Mouse (Mus musculus): ENCODE results near the gene Gm21981. TPM values are rescaled to one million over a fixed set of nuclear protein-coding genes. Genes with fewer than 3 reads are reported as not detected.

The Gm21981 gene
- polyA plus RNA-seq, 1 experiment from 2014 or later = 0.13 TPM

GRCm38 (mm10) chr17:47737271-47738065 lies 43.2 kb upstream of the Gm21981 start:
- Histone ChIP-seq H3K4me1 (ENCODE audit: insufficient read depth) (peaks cover 19% of the 10 kb centered on the region), H3K27ac (ENCODE audit: low read depth) (peak overlapping the region; percentile 87), H3K4me2 (ENCODE audit: low read depth, low read length) (peak overlapping the region; percentile 92), H3K9me3 (ENCODE audit: low read length) (no peaks in the 10 kb centered on the region), H3K36me3 (replicated peaks; ENCODE audit: insufficient read depth, low read length) (no peaks in the 10 kb centered on the region), H3K9ac (replicated peaks) (peak overlapping the region; percentile 71), H3K27me3 (ENCODE audit: insufficient read depth, low read length) (peaks cover 6% of the 10 kb centered on the region; the same call in 1 of the 2 replicates), H3K4me3 (ENCODE audit: low read depth, low read length) (peak overlapping the region; percentile 77)
- peak; percentile 87 for DNase-seq
- TF ChIP-seq EP300 (IDR thresholded peaks at IDR 0.05; ENCODE audit: low read depth) = no peak
- no peak for TF ChIP-seq CTCF (IDR thresholded peaks at IDR 0.05; ENCODE audit: low read depth)
- WGBS (ENCODE audit: insufficient replicate concordance) = under 1% methylated on average over 40 of the region's 60 CpGs
- peak; percentile 72 for ATAC-seq

- TF ChIP-seq EP300 (IDR thresholded peaks at IDR 0.05; ENCODE audit: low read depth) (no peak), CTCF (IDR thresholded peaks at IDR 0.05; ENCODE audit: low read depth) (peak; percentile 98)
- H3K36me3 ChIP-seq (replicated peaks; ENCODE audit: insufficient read depth, low read length) = no peaks in the 10 kb centered on the region
- H3K27me3 ChIP-seq (ENCODE audit: insufficient read depth, low read length) = peaks cover 6% of the 10 kb centered on the region; the same call in 1 of the 2 replicates
- peak within 1 kb of the TSS; percentile 71 for H3K9ac ChIP-seq (replicated peaks)
- WGBS (ENCODE audit: insufficient replicate concordance) = 2% methylated on average over 36 of the region's 47 CpGs
- peak; percentile 82 for ATAC-seq
- H3K4me3 ChIP-seq (ENCODE audit: low read depth, low read length) = peak within 1 kb of the TSS; percentile 77
- peaks cover 19% of the 10 kb centered on the region for H3K4me1 ChIP-seq (ENCODE audit: insufficient read depth)
- DNase-seq = peak; percentile 97
- H3K27ac ChIP-seq (ENCODE audit: low read depth) = peak within 1 kb of the TSS; percentile 87
- peak within 1 kb of the TSS; percentile 92 for H3K4me2 ChIP-seq (ENCODE audit: low read depth, low read length)
- H3K9me3 ChIP-seq (ENCODE audit: low read length) = no peaks in the 10 kb centered on the region
These were observed 42.6 kb upstream of the Gm21981 start, which contains the start of gene Tfeb for GRCm38 (mm10) chr17:47736856-47737255. Gene Tfeb (plus strand): TSS chr17:47737030.

GRCm38 (mm10) chr17:47735553-47736100 lies 41.4 kb upstream of the Gm21981 start:
- H3K27ac ChIP-seq (ENCODE audit: low read depth) = no peak overlapping the region
- H3K9ac ChIP-seq (replicated peaks) = no peak overlapping the region
- 77% methylated on average over 14 of the region's 14 CpGs for WGBS (ENCODE audit: insufficient replicate concordance)
- TF ChIP-seq CTCF (IDR thresholded peaks at IDR 0.05; ENCODE audit: low read depth) (no peak), EP300 (IDR thresholded peaks at IDR 0.05; ENCODE audit: low read depth) (no peak)
- H3K27me3 ChIP-seq (ENCODE audit: insufficient read depth, low read length) = peaks cover 6% of the 10 kb centered on the region; the same call in 1 of the 2 replicates
- no peak overlapping the region for H3K4me3 ChIP-seq (ENCODE audit: low read depth, low read length)
- no peak overlapping the region for H3K4me2 ChIP-seq (ENCODE audit: low read depth, low read length)
- ATAC-seq (no peak), DNase-seq (no peak)
- no peaks in the 10 kb centered on the region for H3K36me3 ChIP-seq (replicated peaks; ENCODE audit: insufficient read depth, low read length)
- H3K9me3 ChIP-seq (ENCODE audit: low read length) = no peaks in the 10 kb centered on the region
- H3K4me1 ChIP-seq (ENCODE audit: insufficient read depth) = peaks cover 19% of the 10 kb centered on the region

- 61% methylated on average over 24 of the region's 24 CpGs for WGBS (ENCODE audit: insufficient replicate concordance)
- Histone ChIP-seq H3K4me3 (ENCODE audit: low read depth, low read length) (no peak overlapping the region), H3K27me3 (ENCODE audit: insufficient read depth, low read length) (no peaks in the 10 kb centered on the region), H3K27ac (ENCODE audit: low read depth) (no peak overlapping the region), H3K9ac (replicated peaks) (no peak overlapping the region), H3K9me3 (ENCODE audit: low read length) (no peaks in the 10 kb centered on the region), H3K4me1 (ENCODE audit: insufficient read depth) (no peaks in the 10 kb centered on the region; the same call in 1 of the 2 replicates), H3K36me3 (replicated peaks; ENCODE audit: insufficient read depth, low read length) (no peaks in the 10 kb centered on the region), H3K4me2 (ENCODE audit: low read depth, low read length) (no peak overlapping the region)
- TF ChIP-seq CTCF (IDR thresholded peaks at IDR 0.05; ENCODE audit: low read depth) = 0 out of 2 replicates have a peak, but pooled peaks have one; percentile 7
- TF ChIP-seq EP300 (IDR thresholded peaks at IDR 0.05; ENCODE audit: low read depth) = no peak
- DNase-seq (no peak), ATAC-seq (no peak)
These were observed 36.6 kb upstream of the Gm21981 start for GRCm38 (mm10) chr17:47730633-47731575.

- no peak for ATAC-seq
- Histone ChIP-seq H3K27ac (ENCODE audit: low read depth) (no peak within 1 kb of the TSS), H3K4me2 (ENCODE audit: low read depth, low read length) (no peak within 1 kb of the TSS)
These were observed 32.3 kb upstream of the Gm21981 start, which contains the start of gene Pgc for GRCm38 (mm10) chr17:47726566-47726965. Gene Pgc (plus strand): TSS chr17:47726842.

More at GRCm38 (mm10) chr17:47726566-47726965, 32.3 kb upstream of the Gm21981 start, which contains the start of gene Pgc:
- no peak for TF ChIP-seq CTCF (IDR thresholded peaks at IDR 0.05; ENCODE audit: low read depth)
- TF ChIP-seq EP300 (IDR thresholded peaks at IDR 0.05; ENCODE audit: low read depth) = no peak
- WGBS (ENCODE audit: insufficient replicate concordance) = 73% methylated on average over 11 of the region's 11 CpGs
- no peak within 1 kb of the TSS for H3K4me3 ChIP-seq (ENCODE audit: low read depth, low read length)
- no peaks in the 10 kb centered on the region for H3K27me3 ChIP-seq (ENCODE audit: insufficient read depth, low read length)
- no peaks in the 10 kb centered on the region for H3K36me3 ChIP-seq (replicated peaks; ENCODE audit: insufficient read depth, low read length)
- H3K9ac ChIP-seq (replicated peaks) = no peak within 1 kb of the TSS
- H3K9me3 ChIP-seq (ENCODE audit: low read length) = no peaks in the 10 kb centered on the region
- no peak for DNase-seq
- H3K4me1 ChIP-seq (ENCODE audit: insufficient read depth) = no peaks in the 10 kb centered on the region

Measured in liver, postnatal 0 days (tissue).